Mouse (Mus musculus): ENCODE results near the gene Grm4.

Gene Grm4

DNA sequence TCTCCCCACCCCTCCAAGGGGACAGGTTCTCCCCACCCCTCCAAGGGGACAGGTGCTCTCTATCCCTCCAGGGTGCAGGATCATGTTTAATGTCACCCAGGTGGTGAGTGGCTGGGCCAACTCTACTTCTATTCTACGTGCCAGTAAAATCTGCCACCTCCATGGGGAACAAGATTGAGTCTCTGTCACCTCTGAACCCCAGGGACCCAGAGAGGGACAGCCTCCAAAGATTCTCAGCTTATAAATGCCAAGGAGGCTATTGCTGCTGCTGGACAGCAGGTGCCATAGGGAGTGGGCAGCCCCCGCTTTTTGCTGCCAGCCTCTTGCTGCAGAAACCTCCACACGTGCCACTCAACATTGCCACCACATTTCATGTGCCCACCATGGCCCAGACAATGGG is 37.6 kb downstream of the Grm4 start:
- DNase-seq, result no peak

DNA sequence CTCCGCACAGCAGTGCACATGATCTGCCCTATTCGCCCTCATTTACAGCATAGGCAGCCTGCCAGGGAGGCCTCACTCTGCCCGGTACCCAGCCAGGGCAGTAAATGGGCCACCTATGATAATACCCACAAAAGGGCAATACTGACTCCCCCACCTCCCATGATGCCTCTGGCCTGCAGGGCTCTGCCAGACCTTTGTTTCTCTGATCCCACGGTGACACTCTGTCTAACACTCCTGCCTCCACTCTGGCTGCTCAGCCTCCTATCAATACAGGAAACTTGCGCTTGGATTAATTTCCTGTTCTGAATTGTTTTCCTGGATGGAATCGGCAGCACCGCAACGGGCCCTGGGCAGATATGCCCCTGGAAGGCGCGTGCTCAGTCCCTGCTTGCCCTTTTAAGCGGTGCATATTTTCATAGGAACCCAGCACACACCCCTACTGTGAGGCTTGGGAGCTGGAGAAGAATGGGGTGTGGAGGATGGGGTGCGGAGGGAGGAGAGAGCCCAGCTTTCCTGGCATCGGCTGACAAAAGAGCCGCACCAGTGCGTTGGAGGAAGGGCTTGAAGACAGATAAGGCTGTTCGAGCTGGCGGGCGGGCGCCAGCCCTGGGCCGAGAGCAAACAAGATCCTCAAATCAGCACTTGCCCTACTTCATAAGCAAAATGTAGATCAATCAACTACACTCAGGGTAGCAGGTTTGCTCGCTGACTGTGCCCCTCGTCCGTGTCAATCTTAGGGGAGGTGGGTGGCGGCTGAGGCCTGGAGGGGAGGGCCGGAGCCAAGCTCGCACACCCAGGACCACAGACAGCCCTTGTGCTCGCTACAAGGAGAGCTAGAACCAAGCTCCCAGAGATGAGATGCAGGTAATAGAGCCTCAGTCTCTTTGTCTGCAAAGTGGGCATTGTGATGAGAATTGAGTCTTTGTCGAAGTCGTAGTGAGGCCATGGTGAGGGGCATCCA is 40.8 kb downstream of the Grm4 start:
- DNase-seq, result no peak

DNA sequence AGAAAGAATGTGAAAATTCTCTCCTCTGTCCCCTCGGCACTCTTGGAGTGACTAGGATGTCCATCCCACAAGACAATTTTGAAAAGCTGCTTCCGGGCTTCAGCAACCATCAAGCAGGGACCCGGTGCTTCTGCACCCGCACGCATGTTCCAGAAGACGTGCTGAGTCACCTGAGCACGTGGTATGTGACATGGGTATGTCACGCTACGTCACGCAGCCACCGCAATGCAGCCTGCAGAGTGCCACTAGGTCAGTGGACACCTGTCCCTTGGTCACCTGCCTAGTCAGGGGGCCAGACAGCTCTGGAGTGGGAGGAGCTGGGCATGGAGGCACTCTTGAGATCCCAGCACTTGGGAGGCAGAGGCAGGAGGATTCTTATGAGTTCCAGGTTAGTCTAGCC is 45.6 kb downstream of the Grm4 start:
- no peak for DNase-seq

DNA sequence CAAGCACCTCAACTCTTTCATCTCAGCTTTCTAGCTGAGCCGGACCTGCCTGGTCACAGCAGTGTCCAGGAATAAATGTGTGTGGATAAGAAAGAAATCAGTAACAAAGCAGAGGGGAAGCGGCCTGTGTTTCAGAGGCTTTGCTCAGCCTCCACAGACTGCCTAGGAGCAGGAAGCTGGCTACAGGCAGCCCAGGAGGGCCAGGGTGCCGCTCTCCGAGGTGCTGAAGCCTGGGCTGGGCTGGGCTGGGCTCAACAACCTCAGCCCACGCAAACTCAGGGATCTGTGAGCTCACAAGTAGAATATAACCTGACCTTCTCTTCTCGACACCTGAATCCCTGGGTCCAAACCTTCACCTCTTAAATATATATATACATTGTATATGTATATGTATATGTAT is 54.6 kb downstream of the Grm4 start:
- DNase-seq, result peak; percentile 35

DNA sequence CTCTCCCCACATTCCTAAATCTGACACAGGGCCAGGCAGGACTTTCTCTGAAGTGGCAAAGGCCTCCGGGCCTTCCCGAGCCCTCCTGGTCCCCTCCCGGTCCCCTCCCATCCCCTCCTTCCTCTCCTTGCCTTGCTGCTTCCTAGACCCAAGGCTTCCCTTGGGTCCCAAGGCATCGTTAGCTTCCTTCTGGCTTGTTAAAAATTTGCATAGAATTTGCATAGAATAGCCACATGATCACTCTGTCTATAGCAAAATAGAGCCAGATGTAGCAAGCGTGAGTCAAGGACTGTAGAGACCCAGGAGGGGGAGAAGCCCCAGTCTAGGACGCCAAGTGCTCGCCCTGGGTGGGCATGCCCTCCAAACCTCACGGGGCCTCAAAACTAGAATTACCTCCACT is 55.3 kb downstream of the Grm4 start:
- no peak for DNase-seq

DNA sequence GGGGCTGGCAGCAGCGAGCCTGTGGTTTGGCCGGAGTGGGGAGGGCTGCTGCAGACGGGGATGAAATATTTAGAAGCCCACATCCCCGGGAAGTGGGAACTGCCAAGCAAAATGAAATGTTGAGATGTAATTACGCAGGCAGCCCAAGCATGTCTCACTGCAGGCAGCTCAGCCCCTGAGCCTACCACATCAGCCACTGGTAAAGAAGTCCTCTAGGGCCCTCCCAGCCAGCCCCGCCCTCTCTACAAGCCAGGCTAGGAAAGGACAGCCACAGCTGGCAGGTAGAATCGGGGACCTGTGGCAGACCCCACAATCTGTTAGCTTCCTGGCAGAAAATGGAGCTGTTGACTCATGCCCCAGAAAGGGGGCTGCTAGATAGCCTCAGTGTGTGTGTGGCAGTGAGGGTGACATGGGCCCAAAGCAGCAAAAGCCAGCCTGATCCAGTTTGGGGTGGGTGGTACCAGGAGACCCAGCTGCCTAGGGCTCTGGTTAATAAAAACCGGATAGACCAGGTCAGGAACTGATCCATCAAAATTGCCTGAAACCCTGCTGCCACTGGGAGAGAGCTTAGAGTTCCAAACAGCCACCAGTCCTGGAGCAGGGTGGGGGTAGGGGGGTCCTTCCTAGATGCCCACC is 56.8 kb downstream of the Grm4 start:
- peak; percentile 24 for DNase-seq

DNA sequence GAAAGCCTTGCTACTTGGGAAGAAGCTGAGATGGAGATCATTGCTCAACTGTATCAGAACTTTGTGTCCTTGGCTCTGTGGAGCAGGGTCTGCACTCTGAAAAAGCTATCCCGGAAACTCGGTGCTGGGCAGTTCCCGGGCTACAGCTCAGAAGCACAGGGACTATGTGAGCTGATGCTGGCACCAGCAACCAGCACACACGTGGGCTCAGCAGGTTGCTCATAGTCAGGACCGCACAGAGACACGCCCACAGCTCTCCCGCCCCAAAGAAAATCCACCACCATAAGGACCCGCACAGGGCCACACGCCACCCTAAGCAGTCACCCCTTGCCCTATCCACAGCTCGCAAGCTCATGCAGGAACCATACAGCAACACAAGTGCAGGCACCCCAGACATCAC is 61.2 kb downstream of the Grm4 start:
- no peak for DNase-seq

DNA sequence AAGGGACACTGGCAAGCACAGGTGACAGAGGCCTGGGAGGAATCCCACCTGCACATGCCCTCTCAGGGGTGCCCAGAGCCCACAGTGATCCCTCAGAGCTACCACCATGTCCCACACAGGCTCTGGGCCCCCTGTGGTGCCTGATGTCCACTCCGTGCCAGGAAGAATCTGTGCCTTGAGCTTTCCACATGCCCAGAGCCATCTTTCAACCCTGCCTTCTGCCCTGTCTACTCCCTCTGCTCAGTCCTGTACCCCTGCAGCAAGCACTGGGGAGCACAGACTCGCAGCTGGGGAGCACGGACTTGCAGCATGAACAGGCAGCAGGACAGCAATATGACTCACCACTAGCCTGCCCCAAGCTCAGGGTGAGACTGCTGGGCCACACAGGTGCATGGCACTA is 62.0 kb downstream of the Grm4 start:
- no peak for DNase-seq

DNA sequence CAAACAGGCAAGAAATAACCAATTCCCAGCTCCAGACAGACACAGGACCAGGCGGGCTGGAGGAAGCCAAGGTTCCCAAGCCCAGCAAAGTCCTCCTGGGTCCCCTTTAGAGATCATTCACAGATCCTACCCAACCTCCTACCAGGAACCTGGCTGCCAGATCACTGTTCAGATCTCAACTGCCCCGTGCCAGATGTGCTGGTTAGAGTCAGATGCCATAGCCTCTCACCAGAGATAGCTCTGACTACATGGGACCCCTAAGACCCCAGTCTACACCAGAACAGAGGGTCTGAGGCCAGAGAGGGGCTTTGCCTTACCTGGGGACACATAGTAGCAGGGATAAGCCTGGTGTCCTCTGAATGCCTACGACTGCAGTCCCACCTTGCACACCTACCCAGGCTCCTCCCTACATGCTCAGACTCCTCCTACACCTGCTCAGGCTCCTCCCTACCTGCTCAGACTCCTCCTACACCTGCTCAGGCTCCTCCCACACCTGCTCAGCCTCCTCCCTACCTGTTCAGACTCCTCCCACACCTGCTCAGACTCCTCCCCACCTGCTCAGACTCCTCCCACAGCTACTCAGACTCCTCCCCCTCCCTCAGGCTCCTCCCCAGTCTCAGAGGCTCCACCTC is 63.2 kb downstream of the Grm4 start:
- no peak for DNase-seq

DNA sequence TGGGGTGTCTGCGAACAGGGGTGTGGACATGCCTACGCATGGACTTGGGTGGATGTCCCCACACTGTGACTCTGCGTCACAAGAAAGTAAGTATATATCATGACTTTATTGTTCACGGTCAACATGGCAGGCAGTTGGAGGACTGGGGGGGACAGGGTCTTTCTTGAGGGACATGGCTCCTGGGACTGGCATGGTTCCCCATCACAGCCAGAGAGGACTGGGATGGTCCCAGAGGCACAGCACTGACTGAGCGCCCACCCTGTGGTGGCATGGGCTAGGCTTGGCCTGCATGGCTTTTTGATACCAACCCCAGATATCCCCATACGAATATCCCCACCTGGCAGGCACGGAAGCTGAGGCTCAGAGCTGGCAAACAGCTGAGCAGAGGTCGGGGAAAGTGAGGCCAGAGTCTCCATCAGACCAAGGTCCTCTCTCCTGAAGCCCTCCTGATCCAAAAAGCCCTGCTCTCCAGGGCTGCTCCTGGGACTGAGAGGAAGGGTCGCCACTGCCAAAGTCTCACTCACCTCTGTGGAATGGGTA is 64.1 kb downstream of the Grm4 start:
- no peak for DNase-seq

DNA sequence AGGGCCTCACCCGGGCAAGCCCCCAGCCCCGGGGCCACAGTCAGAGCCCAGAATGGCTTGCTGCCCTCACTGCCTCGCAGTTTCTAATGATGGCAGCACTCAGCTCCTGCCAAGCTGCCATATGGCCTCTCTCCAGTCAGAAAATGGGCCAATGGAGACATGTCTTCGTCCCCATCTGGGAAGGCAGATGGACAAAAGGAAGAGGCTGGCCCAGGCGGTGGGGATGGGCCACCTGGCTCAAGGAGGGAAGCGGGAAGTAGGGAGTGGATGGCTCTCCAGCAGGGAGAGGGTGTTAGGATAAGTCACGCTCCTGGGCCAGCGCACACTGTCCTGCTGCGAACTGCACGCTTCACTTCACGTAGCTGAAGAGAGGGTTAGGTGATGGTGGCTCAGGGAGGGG is 64.8 kb downstream of the Grm4 start:
- no peak for DNase-seq

DNA sequence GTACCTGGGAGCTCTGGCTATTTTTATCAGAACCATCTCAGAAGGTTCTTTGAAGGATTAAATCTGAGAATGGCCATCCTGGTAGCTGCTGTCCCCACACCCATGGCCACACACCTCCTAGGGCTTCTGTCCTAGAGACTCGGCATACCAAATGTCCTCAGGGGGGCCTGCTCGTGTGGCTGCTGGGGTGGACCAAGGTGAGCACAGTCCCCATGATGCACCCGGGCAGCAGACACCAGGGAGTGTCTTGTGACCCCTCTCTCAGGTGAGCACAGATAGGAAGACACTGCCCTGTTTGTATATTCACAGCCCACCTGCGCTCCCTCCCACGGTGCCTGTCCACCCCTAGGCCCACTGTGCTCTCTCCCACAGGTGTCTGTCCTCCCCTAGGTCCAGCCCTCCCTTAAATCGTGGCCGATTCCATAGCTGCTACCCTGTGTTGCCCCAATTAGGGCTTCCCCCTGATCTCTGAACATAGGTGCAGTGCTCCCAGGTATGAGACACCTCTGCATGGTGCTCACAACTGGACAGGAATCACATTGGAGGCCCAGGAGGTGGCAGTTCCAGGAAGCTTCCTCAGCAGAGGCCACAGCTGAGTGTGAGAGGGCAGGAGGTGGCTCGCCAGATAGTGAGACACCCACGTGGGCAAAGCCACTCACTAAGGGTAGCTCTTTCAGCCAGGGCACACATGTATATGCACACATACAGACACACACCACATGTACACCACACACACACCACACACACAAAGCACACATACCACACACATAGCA is 66.0 kb downstream of the Grm4 start:
- no peak for DNase-seq

DNA sequence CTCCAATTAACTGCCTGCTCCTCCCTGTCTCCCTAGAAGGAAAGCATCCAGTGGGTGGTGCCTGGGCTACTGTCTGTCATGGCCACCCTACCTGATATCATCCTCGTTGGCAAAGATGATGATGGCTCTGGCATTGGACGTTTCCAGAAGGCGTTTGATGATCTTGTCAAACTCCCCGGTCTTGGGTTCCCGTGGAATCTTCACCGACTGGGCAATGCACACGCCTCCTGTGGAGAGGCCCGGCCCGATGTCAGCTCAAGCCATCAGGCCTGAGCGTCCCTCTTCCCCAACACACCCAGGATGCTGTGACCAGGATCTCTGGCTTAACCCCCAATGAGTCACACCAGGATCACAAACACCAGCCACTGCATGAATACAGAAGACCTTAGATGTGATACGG is 66.8 kb downstream of the Grm4 start:
- no peak for DNase-seq

DNA sequence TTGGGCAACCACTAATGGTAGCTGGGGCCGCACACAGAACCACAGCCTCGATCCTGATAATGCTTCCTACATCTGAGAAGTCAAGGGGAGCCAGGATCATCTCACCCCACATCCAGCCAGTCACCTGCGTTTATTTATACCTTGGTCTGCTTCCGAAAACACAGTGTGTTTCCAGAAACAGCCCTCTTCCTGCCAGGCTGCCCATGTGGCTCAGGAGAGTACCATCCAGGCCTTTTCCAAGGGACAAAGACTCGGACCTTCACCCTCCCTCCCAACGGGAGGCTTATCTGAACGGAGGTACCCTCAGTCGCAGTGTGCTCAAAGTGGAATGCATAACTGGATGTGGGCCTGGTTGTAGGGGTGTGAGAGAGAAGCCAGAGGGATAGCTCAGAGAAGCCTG is 68.2 kb downstream of the Grm4 start:
- DNase-seq, result no peak

DNA sequence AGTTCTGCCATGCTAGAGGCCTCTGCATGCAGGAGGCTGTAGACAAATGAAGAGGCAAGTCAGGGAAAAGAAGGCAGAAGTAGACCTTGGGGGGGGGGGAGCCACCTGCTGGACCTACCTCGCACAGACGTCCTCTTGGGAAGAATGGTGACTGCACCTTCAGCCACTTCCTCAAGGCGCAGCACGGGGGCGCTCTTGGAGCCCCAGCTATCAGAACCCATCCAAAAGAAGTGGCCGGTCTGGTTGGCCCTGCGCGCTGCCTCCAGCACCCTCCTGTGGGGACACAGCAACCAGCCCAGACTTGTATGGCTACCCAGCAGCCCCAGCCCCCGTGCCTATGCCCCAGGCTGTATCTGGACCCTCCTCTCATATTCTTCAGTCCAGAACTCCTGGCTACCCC is 69.4 kb downstream of the Grm4 start:
- no peak for DNase-seq

DNA sequence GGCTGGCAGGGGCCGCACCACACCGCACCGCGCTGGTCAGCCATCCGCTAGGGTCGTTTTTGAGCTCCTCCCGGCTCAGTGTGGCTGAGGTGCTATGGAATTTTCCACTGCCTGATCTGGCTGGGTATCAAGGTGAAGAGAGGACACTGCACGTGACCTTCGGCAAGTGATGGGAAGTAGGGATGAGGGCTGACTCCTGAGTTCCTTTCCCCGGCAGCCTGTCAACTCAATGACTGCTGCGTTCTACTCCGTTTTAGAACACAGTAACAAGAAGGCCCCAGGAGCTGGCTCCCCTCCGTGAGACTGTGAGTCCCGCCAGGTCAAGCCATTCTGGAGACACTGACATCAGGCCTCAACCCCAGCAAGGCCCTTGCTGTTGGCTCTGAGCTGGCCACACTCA is 70.0 kb downstream of the Grm4 start:
- no peak for DNase-seq

DNA sequence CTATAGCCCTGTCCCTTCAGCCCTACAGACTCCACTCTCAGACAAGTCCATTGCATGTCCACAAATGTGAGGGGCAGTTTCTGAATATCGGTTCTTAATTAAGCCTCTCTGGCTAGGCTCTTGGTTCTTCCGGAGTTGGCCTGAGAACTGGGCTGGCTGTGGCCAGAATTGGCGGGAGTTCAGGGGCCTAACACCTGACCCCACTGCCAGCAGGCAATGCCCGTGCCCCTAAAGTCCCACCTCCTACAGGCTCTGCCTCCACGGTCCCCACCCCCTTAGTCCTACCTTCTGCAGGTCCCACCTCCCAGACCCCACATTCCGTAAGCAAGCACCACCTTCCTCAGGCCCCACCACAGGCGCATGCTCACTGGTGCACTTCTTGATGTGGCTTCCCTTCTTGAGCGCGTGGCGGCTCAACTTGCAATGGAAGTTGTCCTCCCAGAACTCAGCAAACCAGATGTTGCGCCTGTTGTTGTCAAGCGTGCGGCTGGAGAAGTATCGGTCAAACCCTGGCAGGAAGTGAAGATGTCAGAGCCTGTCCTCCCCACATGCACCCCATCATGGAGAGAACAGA is 71.4 kb downstream of the Grm4 start:
- no peak for DNase-seq

DNA sequence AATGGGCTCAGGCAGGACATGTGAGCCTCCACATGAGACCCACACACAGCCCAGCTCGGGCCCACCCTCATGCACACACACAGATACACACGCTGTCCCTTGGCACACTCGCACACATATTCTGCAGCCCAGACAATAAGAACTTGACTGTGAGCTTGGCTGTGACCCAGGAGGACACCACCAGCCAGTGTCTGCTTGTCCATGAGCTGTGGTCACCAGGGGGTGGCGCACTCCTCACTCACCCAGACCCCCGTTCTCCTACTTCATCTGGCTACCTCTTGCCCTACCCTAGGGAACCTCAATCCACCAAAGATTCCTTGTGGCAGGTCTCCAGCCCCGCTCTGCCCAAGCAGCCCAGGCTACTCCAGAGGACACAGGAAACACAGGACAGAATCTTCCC is 72.5 kb downstream of the Grm4 start:
- no peak for DNase-seq

DNA sequence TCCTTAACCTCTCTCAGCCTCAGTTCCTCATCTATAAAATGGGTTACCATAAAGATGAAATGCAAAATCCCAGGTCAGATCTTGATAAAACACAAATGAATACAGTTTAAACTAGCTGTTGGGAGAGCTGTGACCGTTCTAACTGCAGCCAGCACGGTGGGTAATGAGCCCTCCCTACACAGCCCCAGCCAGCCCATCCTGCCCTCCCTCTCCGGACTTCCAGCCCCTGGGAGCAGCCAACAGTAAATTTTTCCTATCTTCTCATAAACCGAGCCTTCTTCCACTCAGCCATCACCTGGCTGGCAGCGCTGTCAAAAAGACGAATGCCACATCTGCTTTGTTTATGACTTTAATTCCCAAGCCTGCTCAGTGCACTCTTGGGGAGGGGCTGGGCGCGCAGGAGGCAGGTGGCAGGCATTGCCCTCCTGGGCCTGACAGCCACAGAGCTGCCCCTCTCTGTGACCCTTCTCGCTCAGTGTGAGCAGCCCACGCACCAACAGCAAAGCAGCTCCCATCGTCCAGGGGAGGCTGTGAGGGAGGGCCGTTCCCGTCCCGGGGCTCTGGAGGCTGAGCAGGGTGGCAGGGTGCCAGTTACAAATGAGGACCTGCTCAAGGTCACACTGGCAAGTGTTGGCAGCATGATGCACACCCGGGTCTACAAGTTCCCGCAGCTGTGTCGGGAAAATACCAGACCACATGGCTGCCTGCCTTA is 75.7 kb downstream of the Grm4 start:
- peak; percentile 49 for DNase-seq

DNA sequence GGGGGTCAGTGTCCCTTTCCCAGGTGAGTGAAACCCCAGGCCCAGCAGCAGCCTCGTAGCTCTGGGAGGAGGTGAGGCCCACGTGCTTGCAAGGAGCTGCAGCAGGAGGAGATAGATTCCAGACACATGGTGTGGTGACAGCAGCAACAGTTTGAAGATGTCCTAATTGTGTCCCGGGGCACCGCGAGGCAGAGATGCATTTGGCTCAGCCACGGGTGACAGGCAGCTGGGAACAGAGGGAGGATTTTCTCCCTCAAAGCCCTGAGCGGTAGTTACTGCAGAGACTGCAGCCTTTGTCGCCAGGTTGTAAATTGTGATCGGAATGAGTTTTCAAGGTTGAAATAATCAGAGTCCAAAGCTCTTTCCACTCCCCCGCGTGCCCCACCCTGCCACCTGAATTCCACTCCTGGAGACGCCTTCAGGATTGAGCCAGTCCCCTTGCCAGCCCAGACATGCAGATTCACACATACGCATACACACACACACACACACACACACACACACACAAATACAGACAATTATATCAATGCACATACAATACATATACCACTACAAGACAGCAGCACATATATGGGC is 78.6 kb downstream of the Grm4 start:
- DNase-seq, result no peak

DNA sequence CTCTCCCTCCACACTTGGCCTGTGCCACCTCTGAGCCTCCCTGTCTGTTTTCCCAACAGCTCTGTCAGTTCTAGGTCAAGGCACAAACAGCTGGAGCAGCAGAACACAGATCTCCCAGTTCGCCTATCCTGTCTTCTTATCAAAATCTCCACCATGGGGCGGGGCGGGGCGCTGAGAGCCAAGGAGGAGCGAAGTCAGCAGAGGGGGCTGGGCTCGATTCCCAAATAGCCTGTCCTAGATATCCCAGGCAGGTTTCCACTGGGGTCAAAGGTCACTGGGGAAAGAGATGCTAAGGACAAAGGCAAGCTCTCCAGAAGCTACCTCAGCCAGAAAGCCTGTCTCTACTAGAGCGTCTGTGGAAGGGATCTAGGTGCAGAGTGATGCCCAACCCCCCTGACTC is 79.4 kb downstream of the Grm4 start:
- no peak for DNase-seq

DNA sequence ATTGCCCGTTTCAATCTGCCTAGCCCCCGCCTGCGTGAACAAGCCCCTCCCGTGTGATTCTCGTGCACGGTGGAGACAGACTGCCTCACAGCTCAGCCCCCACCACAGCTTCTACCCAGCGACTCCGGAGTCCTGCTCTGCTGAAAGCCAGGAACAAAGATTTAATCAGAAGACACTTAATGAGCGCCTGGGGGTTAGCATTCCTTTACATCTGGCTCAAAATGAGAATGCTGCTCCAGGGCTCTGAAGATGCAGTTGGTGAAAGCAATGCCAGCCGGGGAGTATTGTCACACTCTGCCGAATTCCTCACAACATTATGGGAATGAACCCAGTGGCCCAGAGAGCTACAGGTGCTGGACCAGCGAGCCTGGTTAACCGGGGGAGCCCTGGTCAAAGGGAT is 85.4 kb downstream of the Grm4 start:
- no peak for DNase-seq

Data from kidney, adult 9 months (tissue).